In genomic region chr15:97106556-97106955, GRCm38 (mm10) we compare ENCODE assay signal across 21 mouse cellular contexts. TPM values are rescaled to one million over a fixed set of nuclear protein-coding genes. Genes with fewer than 3 reads are reported as not detected.
A peak's percentile ranks its signal among the peaks of the same experiment; 100 is the strongest.
DNase-seq lines count a peak whose midpoint lies in the region; ATAC-seq lines count a peak whose summit lies in the region.
"Had no signal": no experiment of that assay in that cellular context is flagged by ENCODE, and none has a peak within 500 bp of the region (broad histone marks: within the 10 kb centered on the region; RNA-seq: fewer than 3 reads in every experiment).

No protein-coding gene starts in this region.

- H3K4me3 ChIP-seq in forebrain, embryonic 14.5 days (ENCODE audit: low read depth, low read length): no peak overlapping the region
- H3K4me3 ChIP-seq in forebrain, embryonic 16.5 days (replicated peaks; ENCODE audit: low read length): no peak overlapping the region
- H3K4me3 ChIP-seq: heart, embryonic 13.5 days; lung, embryonic 15.5 days; midbrain, embryonic 12.5 days; neural tube, embryonic 15.5 days had no signal

- no peaks in the 10 kb centered on the region for H3K4me1 ChIP-seq in forebrain, embryonic 14.5 days (ENCODE audit: control insufficient read depth, insufficient read depth, low read length)
- no peaks in the 10 kb centered on the region for H3K4me1 ChIP-seq in forebrain, embryonic 16.5 days (replicated peaks; ENCODE audit: control insufficient read depth, insufficient read depth, low read length)
- H3K4me1 ChIP-seq: midbrain, embryonic 12.5 days; neural tube, embryonic 15.5 days had no signal

- no peaks in the 10 kb centered on the region for H3K27me3 ChIP-seq in forebrain, embryonic 14.5 days (replicated peaks; ENCODE audit: control insufficient read depth, insufficient read depth, low read length)
- H3K27me3 ChIP-seq in forebrain, embryonic 16.5 days (replicated peaks; ENCODE audit: control insufficient read depth, insufficient read depth, low read length): no peaks in the 10 kb centered on the region
- H3K27me3 ChIP-seq: heart, embryonic 13.5 days; lung, embryonic 15.5 days; midbrain, embryonic 12.5 days; neural tube, embryonic 15.5 days had no signal

- intact Hi-C loops in left cerebral cortex, postnatal 4 days (cut with DNase I): no loop called here
- intact Hi-C loops in left cerebral cortex, postnatal 36 days (cut with DNase I): no loop called here
- intact Hi-C loops in gastrocnemius, postnatal 36 days (cut with DNase I): no loop called here

- H3K27ac ChIP-seq in forebrain, embryonic 14.5 days (ENCODE audit: low read depth, low read length): no peak overlapping the region
- H3K27ac ChIP-seq in forebrain, embryonic 16.5 days (ENCODE audit: low read length): no peak overlapping the region
- H3K27ac ChIP-seq: hindbrain, postnatal 0 days; lung, embryonic 15.5 days; midbrain, embryonic 12.5 days; neural tube, embryonic 15.5 days; stomach, postnatal 0 days had no signal

- WGBS in forebrain, embryonic 14.5 days: 85% methylated on average over 6 of the region's 6 CpGs
- 79% methylated on average over 6 of the region's 6 CpGs for WGBS in forebrain, embryonic 16.5 days

- peak; percentile 5 for DNase-seq in forebrain, embryonic 14.5 days (ENCODE audit: low spot score)
- DNase-seq in left cerebral cortex, adult 18-20 months (ENCODE audit: low spot score in 2 of 2): peak; percentile 31 to 33
- DNase-seq in left cerebral cortex, postnatal 4 days: no peak
- peak; percentile 72 for DNase-seq in brain, adult 2 months (ENCODE audit: low read depth, low spot score)
- DNase-seq in left cerebral cortex, postnatal 36 days (ENCODE audit: low spot score in 2 of 2): peak; percentile 13 to 15
- no peak for DNase-seq in spleen, postnatal 4 days (ENCODE audit: low spot score in 2 of 2)
- DNase-seq in gastrocnemius, postnatal 36 days: no peak
- DNase-seq: adrenal gland, postnatal 10 days; cerebellum, adult 8-10 months; forebrain, postnatal 0 days; heart, postnatal 4 days; kidney, adult 8-10 months; kidney, postnatal 36 days; thymus, postnatal 25 days had no signal

- no peak overlapping the region for H3K4me2 ChIP-seq in forebrain, embryonic 14.5 days (ENCODE audit: low read length)
- no peak overlapping the region for H3K4me2 ChIP-seq in forebrain, embryonic 16.5 days (ENCODE audit: low read length)
- H3K4me2 ChIP-seq: heart, embryonic 13.5 days; lung, embryonic 15.5 days; midbrain, embryonic 12.5 days; neural tube, embryonic 15.5 days had no signal

- no peaks in the 10 kb centered on the region for H3K9me3 ChIP-seq in forebrain, embryonic 14.5 days (replicated peaks; ENCODE audit: control insufficient read depth, low read length)
- no peaks in the 10 kb centered on the region for H3K9me3 ChIP-seq in forebrain, embryonic 16.5 days (ENCODE audit: control insufficient read depth, low read length)
- H3K9me3 ChIP-seq: heart, embryonic 13.5 days; lung, embryonic 15.5 days; midbrain, embryonic 12.5 days; neural tube, embryonic 15.5 days had no signal

- no peak overlapping the region for H3K9ac ChIP-seq in forebrain, embryonic 14.5 days (ENCODE audit: low read length)
- H3K9ac ChIP-seq in forebrain, embryonic 16.5 days (replicated peaks; ENCODE audit: low read depth, low read length): no peak overlapping the region
- H3K9ac ChIP-seq: forebrain, postnatal 0 days; heart, embryonic 13.5 days; lung, embryonic 15.5 days; midbrain, embryonic 12.5 days; neural tube, embryonic 15.5 days had no signal

- ATAC-seq in forebrain, embryonic 14.5 days: no peak
- no peak for ATAC-seq in forebrain, embryonic 16.5 days
- ATAC-seq: forebrain, postnatal 0 days; hindbrain, postnatal 0 days had no signal

- no peaks in the 10 kb centered on the region for H3K36me3 ChIP-seq in forebrain, embryonic 14.5 days (ENCODE audit: control insufficient read depth, insufficient read depth, low read length)
- H3K36me3 ChIP-seq in forebrain, embryonic 16.5 days (ENCODE audit: control insufficient read depth, insufficient read depth): no peaks in the 10 kb centered on the region
- H3K36me3 ChIP-seq: heart, embryonic 13.5 days; lung, embryonic 15.5 days; midbrain, embryonic 12.5 days; neural tube, embryonic 15.5 days had no signal

RNA-seq across cellular contexts. Expression of gene Slc38a4, which starts 50.8 kb away (rescaled TPM):
- polyA plus RNA-seq in forebrain, embryonic 14.5 days (2014; fragmentation: Nextera tagmentation; extraction: Ambion mirVana): 4.6 and 5.7 TPM in 2 replicates
- 3.7 and 5.0 TPM in 2 replicates for polyA plus RNA-seq in forebrain, embryonic 16.5 days (2015; fragmentation: Nextera tagmentation; extraction: Ambion mirVana)
- under 1 TPM; 0.74 to 0.84 TPM for total RNA-seq in left cerebral cortex, adult 18-20 months (2021)
- total RNA-seq in left cerebral cortex, postnatal 4 days (2021): 1 to 10 TPM; 2.8 to 3.1 TPM
- total RNA-seq in left cerebral cortex, postnatal 36 days (2021): 1 to 10 TPM in 1 of 2 experiments, under 1 TPM in 1; 0.64 to 1.4 TPM
- total RNA-seq in gastrocnemius, postnatal 36 days (2021): 100 to 1,000 TPM; 156 to 217 TPM

Comparison
In these comparisons a context has a peak if more than half of its experiments do, and no peak if none do; other contexts are left out.
1. DNase-seq: peak in forebrain, embryonic 14.5 days (single experiment), left cerebral cortex, adult 18-20 months (2 of 2), brain, adult 2 months (single experiment) and left cerebral cortex, postnatal 36 days (2 of 2); none in left cerebral cortex, postnatal 4 days (single experiment), spleen, postnatal 4 days (0 of 2) and gastrocnemius, postnatal 36 days (0 of 2).
2. RNA of gene Slc38a4, which starts 50.8 kb away (total RNA-seq): 156 to 217 TPM in gastrocnemius, postnatal 36 days; 2.8 to 3.1 TPM in left cerebral cortex, postnatal 4 days, 0.64 to 1.4 TPM in left cerebral cortex, postnatal 36 days and 0.74 to 0.84 TPM in left cerebral cortex, adult 18-20 months; every median in the first group is over 10 times any median in the second.